In genomic region chr12:69229251-69229650, GRCm38 (mm10) we compare ENCODE assay signal across 1 mouse cellular context.
TF ChIP-seq lines count a peak whose summit lies in the region.

No protein-coding gene starts in this region.

TF ChIP-seq in MEL, 35 proteins besides CTCF, POLR2A, EP300 and RAD21:
- TF ChIP-seq RCOR1 (IDR thresholded peaks at IDR 0.05; ENCODE audit: low read depth, low read length), result no peak
- no peak for TF ChIP-seq MYB (IDR thresholded peaks at IDR 0.05; ENCODE audit: low read depth, low read length)
- TF ChIP-seq HCFC1 (IDR thresholded peaks at IDR 0.05; ENCODE audit: low read depth, low read length), result no peak
- TF ChIP-seq KAT2A (conservative IDR thresholded peaks at IDR 0.05; ENCODE audit: low read depth, low read length), result no peak
- TF ChIP-seq CHD2 (IDR thresholded peaks at IDR 0.05; ENCODE audit: low read length), result no peak
- TF ChIP-seq TCF12 (IDR thresholded peaks at IDR 0.05; ENCODE audit: low read depth, low read length), result no peak
- no peak for TF ChIP-seq MAX (IDR thresholded peaks at IDR 0.05; ENCODE audit: low read length)
- TF ChIP-seq ZC3H11A (IDR thresholded peaks at IDR 0.05; ENCODE audit: low read depth, low read length), result 0 out of 2 replicates have a peak, but pooled peaks have one; percentile 13
- no peak for TF ChIP-seq MXI1 (IDR thresholded peaks at IDR 0.05; ENCODE audit: low read depth, low read length)
- no peak for TF ChIP-seq ELF1 (IDR thresholded peaks at IDR 0.05; ENCODE audit: low read depth, low read length)
- TF ChIP-seq BHLHE40 (IDR thresholded peaks at IDR 0.05; ENCODE audit: borderline replicate concordance, low read depth, low read length), result no peak
- 0 out of 2 replicates have a peak, but pooled peaks have one; percentile 21 for TF ChIP-seq ZNF384 (IDR thresholded peaks at IDR 0.05; ENCODE audit: low read depth, low read length)
- no peak for TF ChIP-seq USF2 (IDR thresholded peaks at IDR 0.05; ENCODE audit: borderline replicate concordance in 1 of 2, insufficient read depth in 1 of 2, low read depth in 1 of 2, low read length in 2 of 2)
- TF ChIP-seq MEF2A (IDR thresholded peaks at IDR 0.05; ENCODE audit: extremely low read depth, insufficient replicate concordance, low read depth, low read length, poor library complexity, severe bottlenecking), result no peak
- TF ChIP-seq SMC3 (IDR thresholded peaks at IDR 0.05; ENCODE audit: low read depth, low read length), result peak; percentile 53
- no peak for TF ChIP-seq ZMIZ1 (IDR thresholded peaks at IDR 0.05; ENCODE audit: low read depth, low read length)
- TF ChIP-seq TBP (IDR thresholded peaks at IDR 0.05; ENCODE audit: low read depth, low read length), result no peak
- TF ChIP-seq GATA1 (IDR thresholded peaks at IDR 0.05; ENCODE audit: low read depth, low read length), result no peak
- no peak for TF ChIP-seq MYC (IDR thresholded peaks at IDR 0.05; ENCODE audit: low read depth, low read length)
- no peak for TF ChIP-seq MAZ (IDR thresholded peaks at IDR 0.05; ENCODE audit: low read depth, low read length)
- no peak for TF ChIP-seq ZKSCAN1 (IDR thresholded peaks at IDR 0.05; ENCODE audit: low read depth, low read length)
- TF ChIP-seq ETS1 (IDR thresholded peaks at IDR 0.05; ENCODE audit: low read depth, low read length), result no peak
- TF ChIP-seq TAL1 (IDR thresholded peaks at IDR 0.05; ENCODE audit: low read length), result no peak
- no peak for TF ChIP-seq POLR2AphosphoS5 (IDR thresholded peaks at IDR 0.05; ENCODE audit: borderline replicate concordance, low read depth, low read length)
- TF ChIP-seq POLR2AphosphoS2 (IDR thresholded peaks at IDR 0.05; ENCODE audit: low read length), result no peak
- TF ChIP-seq MAFK (IDR thresholded peaks at IDR 0.05; ENCODE audit: borderline replicate concordance, low read depth, low read length), result no peak
- no peak for TF ChIP-seq E2F4 (IDR thresholded peaks at IDR 0.05; ENCODE audit: borderline replicate concordance, low read depth, low read length)
- no peak for TF ChIP-seq JUND (IDR thresholded peaks at IDR 0.05; ENCODE audit: low read depth, low read length)
- no peak for TF ChIP-seq USF1 (IDR thresholded peaks at IDR 0.05; ENCODE audit: low read depth, low read length)
- TF ChIP-seq SIN3A (IDR thresholded peaks at IDR 0.05; ENCODE audit: low read length), result peak; percentile 39; the same call in 1 of the 2 replicates
- TF ChIP-seq CHD1 (IDR thresholded peaks at IDR 0.05; ENCODE audit: low read depth, low read length), result no peak
- TF ChIP-seq GABPA (IDR thresholded peaks at IDR 0.05; ENCODE audit: low read depth, low read length), result no peak
